Mouse (Mus musculus): ENCODE measurements around the gene Nans. TPM values are rescaled to one million over a fixed set of nuclear protein-coding genes. Genes with fewer than 3 reads are reported as not detected.

Nans gene
- polyA plus RNA-seq, 1 experiment from 2014 or later, result 88.8 TPM

GRCm38 (mm10) chr4:46526226-46526625, 37.2 kb downstream of the Nans start:
- Histone ChIP-seq H3K9me3 (no peaks in the 10 kb centered on the region), H3K4me3 (no peak overlapping the region), H3K36me3 (replicated peaks) (no peaks in the 10 kb centered on the region), H3K4me1 (peaks cover 13% of the 10 kb centered on the region), H3K27ac (replicated peaks) (no peak overlapping the region), H3K27me3 (replicated peaks; ENCODE audit: low read depth, poor library complexity, severe bottlenecking) (peaks cover 22% of the 10 kb centered on the region; the same call in 1 of the 2 replicates)
- WGBS, result 89% methylated on average over 3 of the region's 3 CpGs
- no peak for DNase-seq (ENCODE audit: low spot score)

GRCm38 (mm10) chr4:46526798-46527557, 37.9 kb downstream of the Nans start:
- H3K27me3 ChIP-seq (replicated peaks; ENCODE audit: low read depth, poor library complexity, severe bottlenecking), result peaks cover 28% of the 10 kb centered on the region; the same call in 1 of the 2 replicates
- H3K36me3 ChIP-seq (replicated peaks), result no peaks in the 10 kb centered on the region
- DNase-seq (ENCODE audit: low spot score), result no peak
- no peaks in the 10 kb centered on the region for H3K9me3 ChIP-seq
- 32% methylated on average over 17 of the region's 17 CpGs for WGBS
- peaks cover 13% of the 10 kb centered on the region for H3K4me1 ChIP-seq
- peak overlapping the region; percentile 75 for H3K27ac ChIP-seq (replicated peaks)
- H3K4me3 ChIP-seq, result peak overlapping the region; percentile 52

DNA sequence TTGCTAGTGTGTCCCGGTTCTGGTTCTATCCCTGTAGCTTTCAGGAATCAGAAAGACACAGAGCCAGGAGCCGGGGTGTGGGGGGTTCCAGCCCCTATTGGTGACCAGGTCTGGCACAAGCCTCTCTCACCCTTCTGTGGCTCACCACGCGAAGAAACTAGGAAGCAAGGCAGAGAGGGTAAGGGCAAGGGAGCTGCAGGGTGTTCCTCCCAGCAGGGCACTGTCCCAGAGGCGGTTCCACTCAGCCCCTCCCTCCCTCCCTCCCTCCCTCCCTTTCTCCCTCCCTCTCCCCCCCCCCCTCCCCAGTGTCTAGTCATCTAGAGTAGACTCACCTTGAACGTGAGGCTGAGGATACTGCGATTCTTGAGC, 38.5 kb downstream of the Nans start:
- WGBS, result 4% methylated on average over 7 of the region's 7 CpGs
- Histone ChIP-seq H3K27ac (replicated peaks) (peak overlapping the region; percentile 75), H3K9me3 (no peaks in the 10 kb centered on the region), H3K27me3 (replicated peaks; ENCODE audit: low read depth, poor library complexity, severe bottlenecking) (peaks cover 33% of the 10 kb centered on the region), H3K36me3 (replicated peaks) (no peaks in the 10 kb centered on the region), H3K4me3 (peak overlapping the region; percentile 52), H3K4me1 (peaks cover 13% of the 10 kb centered on the region)
- no peak for DNase-seq (ENCODE audit: low spot score)

DNA sequence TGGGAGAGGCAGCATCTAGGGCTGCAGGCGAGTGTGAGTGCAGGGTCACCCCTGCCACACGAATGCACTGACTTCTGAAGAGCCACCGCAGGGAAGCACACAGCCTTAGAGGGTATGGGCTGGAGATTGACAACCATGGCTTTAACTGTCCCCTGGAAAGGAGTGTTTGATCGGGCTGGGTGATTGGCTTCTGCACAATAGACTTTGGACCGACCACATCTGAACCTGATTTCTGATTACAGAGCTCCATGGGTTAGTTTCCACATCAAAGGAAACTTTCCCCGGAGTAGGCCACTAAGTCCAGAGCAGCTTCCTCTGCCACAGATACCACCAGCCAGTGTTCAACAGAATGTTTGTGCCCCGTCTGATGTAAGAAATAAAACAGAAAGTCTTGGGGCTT, 40.7 kb downstream of the Nans start:
- WGBS, result 48% methylated on average over 7 of the region's 7 CpGs
- Histone ChIP-seq H3K27me3 (replicated peaks; ENCODE audit: low read depth, poor library complexity, severe bottlenecking) (peaks cover 55% of the 10 kb centered on the region), H3K36me3 (replicated peaks) (no peaks in the 10 kb centered on the region), H3K9me3 (no peaks in the 10 kb centered on the region), H3K4me1 (peaks cover 22% of the 10 kb centered on the region), H3K4me3 (no peak overlapping the region), H3K27ac (replicated peaks) (no peak overlapping the region)
- no peak for DNase-seq (ENCODE audit: low spot score)

GRCm38 (mm10) chr4:46532511-46532910, 43.5 kb downstream of the Nans start:
- Histone ChIP-seq H3K36me3 (replicated peaks) (no peaks in the 10 kb centered on the region), H3K9me3 (no peaks in the 10 kb centered on the region), H3K4me1 (peaks cover 32% of the 10 kb centered on the region), H3K4me3 (no peak overlapping the region), H3K27ac (replicated peaks) (no peak overlapping the region), H3K27me3 (replicated peaks; ENCODE audit: low read depth, poor library complexity, severe bottlenecking) (peaks cover 71% of the 10 kb centered on the region)
- 84% methylated on average over 2 of the region's 2 CpGs for WGBS
- no peak for DNase-seq (ENCODE audit: low spot score)

DNA sequence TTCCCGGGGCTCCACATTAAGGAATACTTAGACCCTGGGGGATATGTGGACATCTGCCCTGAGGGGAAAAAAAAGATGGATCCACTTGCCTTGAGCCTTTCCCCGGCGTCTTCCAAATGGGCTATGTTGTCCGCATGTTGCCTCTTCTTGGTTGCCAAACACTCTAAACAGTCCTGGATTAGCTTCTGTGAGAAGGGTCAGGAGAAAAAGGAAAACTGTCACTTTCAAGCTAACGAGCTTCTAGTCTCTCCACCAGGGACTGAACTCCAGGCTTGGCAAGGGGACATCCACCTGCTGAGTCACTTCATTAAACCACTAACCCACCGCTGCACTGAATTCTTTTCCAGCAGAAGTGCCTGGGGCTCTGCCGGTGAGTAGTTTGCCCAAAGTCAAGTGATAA, 43.9 kb downstream of the Nans start:
- DNase-seq (ENCODE audit: low spot score), result no peak
- peaks cover 75% of the 10 kb centered on the region for H3K27me3 ChIP-seq (replicated peaks; ENCODE audit: low read depth, poor library complexity, severe bottlenecking)

GRCm38 (mm10) chr4:46533934-46534720, 45.1 kb downstream of the Nans start:
- Histone ChIP-seq H3K4me3 (peak overlapping the region; percentile 44), H3K36me3 (replicated peaks) (no peaks in the 10 kb centered on the region), H3K9me3 (no peaks in the 10 kb centered on the region), H3K27ac (replicated peaks) (no peak overlapping the region; the same call in 1 of the 2 replicates), H3K27me3 (replicated peaks; ENCODE audit: low read depth, poor library complexity, severe bottlenecking) (peaks cover 80% of the 10 kb centered on the region), H3K4me1 (peaks cover 30% of the 10 kb centered on the region)
- WGBS, result 10% methylated on average over 29 of the region's 29 CpGs
- peak; percentile 45 for DNase-seq (ENCODE audit: low spot score)

More for the DNA sequence above, 43.9 kb downstream of the Nans start:
- Histone ChIP-seq H3K4me3 (no peak overlapping the region), H3K27ac (replicated peaks) (no peak overlapping the region), H3K36me3 (replicated peaks) (no peaks in the 10 kb centered on the region), H3K4me1 (peaks cover 28% of the 10 kb centered on the region), H3K9me3 (no peaks in the 10 kb centered on the region)
- 71% methylated on average over 7 of the region's 7 CpGs for WGBS

GRCm38 (mm10) chr4:46535094-46535830, 46.2 kb downstream of the Nans start:
- no peaks in the 10 kb centered on the region for H3K36me3 ChIP-seq (replicated peaks)
- peaks cover 87% of the 10 kb centered on the region for H3K27me3 ChIP-seq (replicated peaks; ENCODE audit: low read depth, poor library complexity, severe bottlenecking)
- peak overlapping the region; percentile 35; the same call in 1 of the 2 replicates for H3K27ac ChIP-seq (replicated peaks)
- WGBS, result 6% methylated on average over 16 of the region's 16 CpGs
- no peaks in the 10 kb centered on the region for H3K9me3 ChIP-seq
- peaks cover 27% of the 10 kb centered on the region for H3K4me1 ChIP-seq
- DNase-seq (ENCODE audit: low spot score), result no peak
- H3K4me3 ChIP-seq, result peak overlapping the region; percentile 60

- peaks cover 27% of the 10 kb centered on the region for H3K4me1 ChIP-seq
- H3K36me3 ChIP-seq (replicated peaks), result no peaks in the 10 kb centered on the region
- H3K4me3 ChIP-seq, result peak within 1 kb of the TSS; percentile 60
- WGBS, result under 1% methylated on average over 46 of the region's 46 CpGs
- peak; percentile 74 for DNase-seq (ENCODE audit: low spot score)
- H3K27me3 ChIP-seq (replicated peaks; ENCODE audit: low read depth, poor library complexity, severe bottlenecking), result peaks cover 93% of the 10 kb centered on the region
- no peaks in the 10 kb centered on the region for H3K9me3 ChIP-seq
- H3K27ac ChIP-seq (replicated peaks), result peak within 1 kb of the TSS; percentile 35; the same call in 1 of the 2 replicates
Observed at GRCm38 (mm10) chr4:46535840-46536361, 46.9 kb downstream of the Nans start, which contains the start of gene Trim14. Gene Trim14, minus strand, starts transcription at chr4:46536141.

DNA sequence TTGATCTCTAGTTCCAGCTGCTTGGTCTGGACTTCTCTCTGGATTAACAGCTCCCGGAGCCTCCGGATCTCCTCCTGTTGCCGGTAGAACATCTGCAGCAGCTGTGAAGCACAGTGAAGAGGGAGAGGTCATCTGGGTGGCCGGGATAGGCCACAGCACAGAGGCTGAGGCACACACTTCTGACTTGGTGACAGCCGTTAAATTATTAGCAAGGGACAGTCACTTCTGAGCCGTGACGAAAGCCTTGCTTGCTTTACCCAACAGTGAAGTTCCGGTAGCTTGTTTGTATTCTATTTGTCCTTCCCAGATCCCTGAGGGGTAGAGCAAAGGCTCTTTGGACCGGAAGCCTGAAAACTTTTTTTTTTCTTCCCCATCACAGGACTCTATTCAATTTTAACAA, 50.1 kb downstream of the Nans start:
- DNase-seq (ENCODE audit: low spot score), result no peak
- H3K9me3 ChIP-seq, result no peaks in the 10 kb centered on the region
- H3K36me3 ChIP-seq (replicated peaks), result no peaks in the 10 kb centered on the region
- H3K4me3 ChIP-seq, result no peak overlapping the region
- peaks cover 66% of the 10 kb centered on the region for H3K27me3 ChIP-seq (replicated peaks; ENCODE audit: low read depth, poor library complexity, severe bottlenecking)
- H3K4me1 ChIP-seq, result peaks cover 29% of the 10 kb centered on the region
- H3K27ac ChIP-seq (replicated peaks), result no peak overlapping the region
- 65% methylated on average over 9 of the region's 9 CpGs for WGBS

DNA sequence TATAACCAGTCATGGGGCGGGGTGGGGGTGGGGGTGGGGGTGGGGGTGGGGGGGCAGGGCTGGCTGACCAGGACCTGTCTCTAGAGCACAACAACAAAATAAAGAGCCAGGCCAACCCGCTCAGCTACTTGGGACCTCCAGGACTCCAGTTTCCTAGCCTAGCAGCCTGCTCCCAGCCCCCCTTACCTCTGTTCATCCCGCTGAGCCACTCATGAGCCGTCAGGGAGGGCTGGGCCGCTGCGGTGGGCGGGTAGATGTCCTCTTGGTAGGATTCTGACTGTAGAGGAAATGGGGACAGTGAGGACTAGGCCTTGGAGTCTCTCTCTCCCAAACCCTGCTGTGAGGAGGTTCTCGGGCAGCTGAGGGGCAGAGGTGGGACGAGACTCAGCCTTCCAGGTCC, 52.7 kb downstream of the Nans start:
- Histone ChIP-seq H3K27me3 (replicated peaks; ENCODE audit: low read depth, poor library complexity, severe bottlenecking) (peaks cover 44% of the 10 kb centered on the region), H3K36me3 (replicated peaks) (no peaks in the 10 kb centered on the region), H3K9me3 (no peaks in the 10 kb centered on the region), H3K27ac (replicated peaks) (no peak overlapping the region), H3K4me3 (no peak overlapping the region), H3K4me1 (peaks cover 17% of the 10 kb centered on the region)
- WGBS, result 37% methylated on average over 9 of the region's 9 CpGs
- DNase-seq (ENCODE audit: low spot score), result no peak
